Comparison of ENCODE assay signal across 24 mouse cellular contexts in genomic region chr11:14598976-14599375, GRCm38 (mm10). TPM values are rescaled to one million over a fixed set of nuclear protein-coding genes. Genes with fewer than 3 reads are reported as not detected.
DNase-seq lines count a peak whose midpoint lies in the region; ATAC-seq and TF ChIP-seq lines count a peak whose summit lies in the region.
"Had no signal": no experiment of that assay in that cellular context is flagged by ENCODE, and none has a peak within 500 bp of the region (broad histone marks: within the 10 kb centered on the region; RNA-seq: fewer than 3 reads in every experiment).

Pom121l12 (plus strand) TSS chr11:14599276.

- no peak within 1 kb of the TSS for H3K4me3 ChIP-seq in neural tube, embryonic 12.5 days
- no peak within 1 kb of the TSS for H3K4me3 ChIP-seq in neural tube, embryonic 15.5 days (replicated peaks)
- peak within 1 kb of the TSS; percentile 87 for H3K4me3 ChIP-seq in testis, adult 2 months (ENCODE audit: control insufficient read depth, low read depth, low read length)

- no peaks in the 10 kb centered on the region for H3K27me3 ChIP-seq in neural tube, embryonic 12.5 days (replicated peaks)
- no peaks in the 10 kb centered on the region for H3K27me3 ChIP-seq in neural tube, embryonic 15.5 days (replicated peaks)
- H3K27me3 ChIP-seq in testis, adult 2 months (ENCODE audit: control insufficient read depth, insufficient read depth, low read length) = no peaks in the 10 kb centered on the region
- H3K27me3 ChIP-seq: CH12.LX, Patski had no signal

- WGBS in neural tube, embryonic 12.5 days = 90% methylated on average over 11 of the region's 11 CpGs
- 95% methylated on average over 11 of the region's 11 CpGs for WGBS in neural tube, embryonic 15.5 days

- no peaks in the 10 kb centered on the region for H3K9me3 ChIP-seq in neural tube, embryonic 12.5 days
- no peaks in the 10 kb centered on the region for H3K9me3 ChIP-seq in neural tube, embryonic 15.5 days (replicated peaks)
- H3K9me3 ChIP-seq: G1E had no signal

- ATAC-seq in neural tube, embryonic 12.5 days (ENCODE audit: low FRiP score, low read depth) = 0 out of 2 replicates have a peak, but pooled peaks have one; percentile 9
- no peak for ATAC-seq in neural tube, embryonic 15.5 days (ENCODE audit: low FRiP score)
- no peak for ATAC-seq in CD4-positive, CD25-positive, alpha-beta regulatory T cell, adult 4 months
- ATAC-seq: activated CD4-positive, CD25-positive, alpha-beta regulatory T cell, adult 4 months; Patski had no signal

- no peaks in the 10 kb centered on the region for H3K4me1 ChIP-seq in neural tube, embryonic 12.5 days
- H3K4me1 ChIP-seq in neural tube, embryonic 15.5 days = no peaks in the 10 kb centered on the region
- H3K4me1 ChIP-seq in testis, adult 2 months (ENCODE audit: control insufficient read depth, insufficient read depth, low read length) = peaks cover 9% of the 10 kb centered on the region

- H3K27ac ChIP-seq in neural tube, embryonic 12.5 days = no peak within 1 kb of the TSS
- H3K27ac ChIP-seq in neural tube, embryonic 15.5 days (replicated peaks) = no peak within 1 kb of the TSS
- H3K27ac ChIP-seq in testis, adult 2 months (ENCODE audit: control insufficient read depth, insufficient read depth, low read depth, low read length) = peak within 1 kb of the TSS; percentile 94

- 0 out of 2 replicates have a peak, but pooled peaks have one; percentile 47 for TF ChIP-seq POLR2A in testis, adult 2 months (IDR thresholded peaks at IDR 0.05; ENCODE audit: control insufficient read depth, low read depth, low read length)

- H3K9ac ChIP-seq in neural tube, embryonic 12.5 days = no peak within 1 kb of the TSS
- H3K9ac ChIP-seq in neural tube, embryonic 15.5 days (replicated peaks) = no peak within 1 kb of the TSS

- DNase-seq in testis, postnatal 10 days (ENCODE audit: low spot score) = no peak
- DNase-seq in 3134 (ENCODE audit: extremely low read depth, insufficient read length, low spot score) = peak; percentile 1
- DNase-seq in testis, postnatal 14 days (ENCODE audit: low spot score) = peak; percentile 3
- DNase-seq in cerebellum, postnatal 14 days = no peak
- DNase-seq: adrenal gland, adult 2 months; adrenal gland, adult 8-10 months; adrenal gland, postnatal 10 days; adrenal gland, postnatal 14 days; adrenal gland, postnatal 25 days; adrenal gland, postnatal 36 days; B cell, adult 2 months; cerebellum, adult 11 months; cerebellum, adult 11-12 months had no signal

- H3K36me3 ChIP-seq in neural tube, embryonic 12.5 days = no peaks in the 10 kb centered on the region
- no peaks in the 10 kb centered on the region for H3K36me3 ChIP-seq in neural tube, embryonic 15.5 days
- no peaks in the 10 kb centered on the region for H3K36me3 ChIP-seq in testis, adult 2 months (ENCODE audit: control insufficient read depth, insufficient read depth, low read length)
- H3K36me3 ChIP-seq: G1E had no signal

- no peak for TF ChIP-seq CTCF in testis, adult 2 months (IDR thresholded peaks at IDR 0.05; ENCODE audit: control insufficient read depth, insufficient read depth, insufficient replicate concordance, low read depth, low read length)

- H3K4me2 ChIP-seq in neural tube, embryonic 12.5 days (replicated peaks) = no peak within 1 kb of the TSS
- H3K4me2 ChIP-seq in neural tube, embryonic 15.5 days = no peak within 1 kb of the TSS

RNA-seq across cellular contexts. Expression of gene Pom121l12, which starts in this region (rescaled TPM):
- not detected in 2 replicates for polyA plus RNA-seq in neural tube, embryonic 12.5 days (2016; fragmentation: Nextera tagmentation; extraction: Ambion mirVana)
- not detected in 2 replicates for polyA plus RNA-seq in neural tube, embryonic 15.5 days (2015; fragmentation: Nextera tagmentation; extraction: Ambion mirVana)
- 118 and 119 TPM in 2 replicates for polyA plus RNA-seq in testis, adult 2 months (2012; rRNA removed)
- polyA plus RNA-seq in CD4-positive, CD25-positive, alpha-beta regulatory T cell, adult 4 months (2017; shearing (Covaris generic)) = not detected
- polyA plus RNA-seq: activated CD4-positive, CD25-positive, alpha-beta regulatory T cell, adult 4 months; adrenal gland, adult 2 months; brain, embryonic 14.5 days; C2C12; cerebellum, adult 2 months; G1E; Patski had no signal

Comparison
In these comparisons a context has a peak if more than half of its experiments do, and no peak if none do; other contexts are left out.
1. RNA of gene Pom121l12 (polyA plus RNA-seq): 118 to 119 TPM in testis, adult 2 months; not detected in neural tube, embryonic 12.5 days, not detected in neural tube, embryonic 15.5 days and not detected in CD4-positive, CD25-positive, alpha-beta regulatory T cell, adult 4 months; every median in the first group is over 100 times any median in the second.
2. DNase-seq: peak in 3134 (single experiment) and testis, postnatal 14 days (single experiment); none in testis, postnatal 10 days (single experiment) and cerebellum, postnatal 14 days (0 of 2).
3. Peak in ATAC-seq in neural tube, embryonic 12.5 days; RNA of the gene not detected or under 1 TPM.